Mouse (Mus musculus) hindbrain, embryonic 10.5 days (tissue): ENCODE results near the gene Snrnp25. TPM values are rescaled to one million over a fixed set of nuclear protein-coding genes. Genes with fewer than 3 reads are reported as not detected.

Experiments used
- DNase-seq: peaks from one replicate; pipeline ENCODE4 v3.0.0-alpha.2; 2017; ENCODE audit warnings: low spot score
- H3K27ac ChIP-seq: fragments of 300-500 bp; sonication (generic); 2 replicates; pipeline ENCODE4 v1.5.1; 2016; ENCODE audit warnings: mild to moderate bottlenecking, moderate library complexity
- H3K27me3 ChIP-seq: fragments of 300-500 bp; sonication (generic); 2 replicates; pipeline ENCODE4 v1.6.1; 2016; ENCODE audit warnings: mild to moderate bottlenecking; ENCODE audit not compliant: poor library complexity, insufficient read depth, severe bottlenecking
- H3K36me3 ChIP-seq: fragments of 300-500 bp; sonication (generic); 2 replicates; pipeline ENCODE4 v1.6.1; 2016; ENCODE audit warnings: mild to moderate bottlenecking, moderate library complexity
- H3K4me1 ChIP-seq: fragments of 300-500 bp; sonication (generic); replicated peaks from 2 replicates; pipeline ENCODE4 v1.6.1; 2016; ENCODE audit warnings: mild to moderate bottlenecking
- H3K4me3 ChIP-seq: fragments of 300-500 bp; sonication (generic); 2 replicates; pipeline ENCODE4 v1.5.1; 2016; ENCODE audit warnings: mild to moderate bottlenecking, moderate library complexity
- H3K9me3 ChIP-seq: fragments of 300-500 bp; sonication (generic); 2 replicates; pipeline ENCODE4 v1.6.1; 2016; ENCODE audit warnings: mild to moderate bottlenecking, moderate library complexity
- WGBS: fragments of 180-500 bp; shearing (Covaris S2); methylation state at CpG from one replicate; pipeline ENCODE4 v1.1.7; 2016; 5-methylcytosine and 5-hydroxymethylcytosine counted together
- polyA plus RNA-seq: library from polyadenylated mRNA; unstranded; fragments of >200 nt; fragmentation: Nextera tagmentation; extraction: Ambion mirVana; gene quantifications from 2 replicates; pipeline ENCODE4 v1.2.1, GENCODE M21; 2016

The Snrnp25 gene
- polyA plus RNA-seq, 1 experiment from 2014 or later: 97.6 TPM

- no peaks in the 10 kb centered on the region for H3K9me3 ChIP-seq
- H3K36me3 ChIP-seq: peaks cover 84% of the 10 kb centered on the region
- no peak overlapping the region for H3K4me3 ChIP-seq
- H3K27me3 ChIP-seq: no peaks in the 10 kb centered on the region
- no peak for DNase-seq
- H3K4me1 ChIP-seq: peaks cover 21% of the 10 kb centered on the region
- 98% methylated on average over 2 of the region's 2 CpGs for WGBS
- H3K27ac ChIP-seq: no peak overlapping the region
These were observed 25.9 kb downstream of the Snrnp25 start for GRCm38 (mm10) chr11:32231125-32231524.

DNA sequence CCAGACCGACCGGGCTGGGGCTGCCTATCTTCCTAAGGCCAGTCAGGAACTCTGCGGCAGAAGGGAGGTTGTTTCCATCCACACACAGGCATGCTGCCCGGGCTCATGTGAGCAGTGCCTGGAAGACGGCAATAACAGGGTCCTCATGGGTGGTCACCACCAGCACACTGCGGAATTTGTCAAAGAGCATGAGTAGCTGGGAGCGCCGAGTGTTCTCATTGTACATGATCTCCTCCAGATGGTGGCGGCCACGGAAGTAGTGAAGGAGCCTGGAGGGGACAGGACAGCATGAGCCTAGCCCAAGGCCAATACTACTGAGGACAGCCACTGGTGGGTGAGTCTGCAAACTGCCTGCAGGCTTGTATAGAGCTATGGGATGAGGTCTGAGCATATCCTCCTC, 27.6 kb downstream of the Snrnp25 start:
- 86% methylated on average over 10 of the region's 10 CpGs for WGBS
- no peaks in the 10 kb centered on the region for H3K27me3 ChIP-seq
- H3K4me1 ChIP-seq: 0 out of 2 replicates have a peak, but pooled peaks cover 4% of the 10 kb centered on the region
- peaks cover 100% of the 10 kb centered on the region for H3K36me3 ChIP-seq
- peak overlapping the region; percentile 35; the same call in 1 of the 2 replicates for H3K27ac ChIP-seq
- no peak overlapping the region for H3K4me3 ChIP-seq
- DNase-seq: no peak
- no peaks in the 10 kb centered on the region for H3K9me3 ChIP-seq

DNA sequence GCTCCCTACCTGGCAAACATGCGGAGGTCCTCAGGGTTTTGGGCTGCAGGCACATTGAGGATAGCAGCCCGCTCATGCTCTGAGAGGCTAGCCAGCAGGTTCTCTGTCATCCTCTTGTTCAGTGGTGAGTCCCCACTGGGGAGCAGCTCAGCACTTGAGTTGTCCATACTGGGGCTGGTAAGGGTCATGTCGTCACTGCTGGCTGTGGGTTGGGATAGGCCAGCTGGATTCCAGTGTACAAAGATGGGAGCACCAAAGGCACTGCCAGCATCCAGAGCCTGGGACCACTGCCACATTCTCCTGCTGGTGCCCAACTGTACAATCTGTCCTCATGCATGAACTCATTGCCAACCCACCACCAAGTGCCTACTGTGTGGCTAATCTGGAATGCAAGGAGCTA, 28.7 kb downstream of the Snrnp25 start:
- Histone ChIP-seq H3K27ac (no peak overlapping the region), H3K36me3 (peaks cover 100% of the 10 kb centered on the region), H3K4me1 (0 out of 2 replicates have a peak, but pooled peaks cover 4% of the 10 kb centered on the region), H3K27me3 (no peaks in the 10 kb centered on the region), H3K9me3 (no peaks in the 10 kb centered on the region), H3K4me3 (no peak overlapping the region)
- no peak for DNase-seq
- WGBS: 91% methylated on average over 3 of the region's 3 CpGs

- Histone ChIP-seq H3K27me3 (no peaks in the 10 kb centered on the region), H3K4me3 (no peak overlapping the region), H3K9me3 (no peaks in the 10 kb centered on the region), H3K27ac (no peak overlapping the region), H3K4me1 (0 out of 2 replicates have a peak, but pooled peaks cover 4% of the 10 kb centered on the region), H3K36me3 (peaks cover 98% of the 10 kb centered on the region)
- WGBS: 90% methylated on average over 6 of the region's 6 CpGs
- no peak for DNase-seq
These were observed 29.7 kb downstream of the Snrnp25 start for GRCm38 (mm10) chr11:32234816-32235485.

- no peak overlapping the region for H3K27ac ChIP-seq
- H3K36me3 ChIP-seq: peaks cover 98% of the 10 kb centered on the region
- no peaks in the 10 kb centered on the region for H3K27me3 ChIP-seq
- H3K4me1 ChIP-seq: 0 out of 2 replicates have a peak, but pooled peaks cover 4% of the 10 kb centered on the region
- WGBS: 86% methylated on average over 3 of the region's 3 CpGs
- DNase-seq: no peak
- no peaks in the 10 kb centered on the region for H3K9me3 ChIP-seq
- H3K4me3 ChIP-seq: no peak overlapping the region
These were observed 30.4 kb downstream of the Snrnp25 start for GRCm38 (mm10) chr11:32235646-32236045.

GRCm38 (mm10) chr11:32236132-32236531, 30.9 kb downstream of the Snrnp25 start:
- H3K4me3 ChIP-seq: no peak overlapping the region
- no peak overlapping the region for H3K27ac ChIP-seq
- H3K36me3 ChIP-seq: peaks cover 98% of the 10 kb centered on the region
- no peaks in the 10 kb centered on the region for H3K27me3 ChIP-seq
- DNase-seq: no peak
- no peaks in the 10 kb centered on the region for H3K9me3 ChIP-seq
- 0 out of 2 replicates have a peak, but pooled peaks cover 4% of the 10 kb centered on the region for H3K4me1 ChIP-seq
- WGBS: 91% methylated on average over 2 of the region's 2 CpGs

DNA sequence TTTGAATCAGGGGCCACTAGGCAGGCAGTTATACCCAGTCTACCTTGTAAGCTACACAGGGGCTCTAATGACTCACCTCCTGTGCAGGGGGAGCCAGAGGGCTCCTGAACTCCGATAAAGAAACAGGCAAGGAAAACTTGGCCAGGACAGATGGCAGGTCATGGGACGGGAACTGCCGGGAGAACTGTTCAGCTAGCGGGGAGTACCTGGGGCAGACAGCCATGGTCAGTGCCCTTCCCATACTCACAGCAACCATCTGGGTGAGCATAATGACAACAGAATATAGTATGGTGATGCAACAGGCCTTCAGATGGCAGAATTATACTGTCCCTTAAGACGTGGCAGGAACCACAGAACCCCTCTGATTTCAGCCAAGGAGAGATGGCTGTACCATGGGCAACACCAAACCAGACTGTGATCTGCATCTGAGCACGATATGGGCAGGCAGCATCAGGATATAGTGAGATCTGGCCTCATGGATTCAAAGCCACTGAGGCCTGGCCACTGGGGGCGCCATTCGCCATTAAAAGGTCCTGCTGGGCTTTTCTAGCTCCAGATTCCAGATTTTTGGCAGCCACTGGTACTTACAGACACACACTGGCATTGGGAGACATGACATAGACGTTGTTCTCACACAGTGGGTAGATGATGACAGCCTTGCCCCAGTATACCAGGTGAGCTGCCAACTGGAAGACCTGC, 31.6 kb downstream of the Snrnp25 start:
- Histone ChIP-seq H3K36me3 (peaks cover 98% of the 10 kb centered on the region), H3K4me1 (0 out of 2 replicates have a peak, but pooled peaks cover 4% of the 10 kb centered on the region), H3K4me3 (no peak overlapping the region), H3K27ac (no peak overlapping the region), H3K9me3 (no peaks in the 10 kb centered on the region), H3K27me3 (no peaks in the 10 kb centered on the region)
- peak; percentile 63 for DNase-seq
- WGBS: 57% methylated on average over 9 of the region's 9 CpGs

DNA sequence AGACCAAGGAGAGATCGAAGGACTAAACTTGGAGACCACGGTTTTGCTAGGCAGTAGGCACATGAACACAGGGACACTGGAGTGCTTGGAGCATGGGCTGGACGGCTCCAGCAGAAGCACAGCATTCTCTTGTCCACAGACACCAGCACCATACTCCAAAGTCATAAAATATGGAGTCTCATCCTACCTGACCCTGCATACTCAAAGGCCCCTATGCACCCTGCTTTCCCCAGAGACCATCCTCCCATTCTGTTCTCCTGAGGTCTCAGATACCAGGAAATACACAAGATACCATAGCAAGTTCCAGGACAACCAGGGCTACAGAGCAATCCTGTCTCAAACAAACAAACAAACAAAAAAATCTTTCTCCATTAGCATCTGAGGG, 32.2 kb downstream of the Snrnp25 start:
- Histone ChIP-seq H3K36me3 (peaks cover 98% of the 10 kb centered on the region), H3K4me3 (no peak overlapping the region), H3K4me1 (0 out of 2 replicates have a peak, but pooled peaks cover 4% of the 10 kb centered on the region), H3K27me3 (no peaks in the 10 kb centered on the region), H3K27ac (no peak overlapping the region), H3K9me3 (no peaks in the 10 kb centered on the region)
- no peak for DNase-seq
- 92% methylated on average over 3 of the region's 3 CpGs for WGBS

DNA sequence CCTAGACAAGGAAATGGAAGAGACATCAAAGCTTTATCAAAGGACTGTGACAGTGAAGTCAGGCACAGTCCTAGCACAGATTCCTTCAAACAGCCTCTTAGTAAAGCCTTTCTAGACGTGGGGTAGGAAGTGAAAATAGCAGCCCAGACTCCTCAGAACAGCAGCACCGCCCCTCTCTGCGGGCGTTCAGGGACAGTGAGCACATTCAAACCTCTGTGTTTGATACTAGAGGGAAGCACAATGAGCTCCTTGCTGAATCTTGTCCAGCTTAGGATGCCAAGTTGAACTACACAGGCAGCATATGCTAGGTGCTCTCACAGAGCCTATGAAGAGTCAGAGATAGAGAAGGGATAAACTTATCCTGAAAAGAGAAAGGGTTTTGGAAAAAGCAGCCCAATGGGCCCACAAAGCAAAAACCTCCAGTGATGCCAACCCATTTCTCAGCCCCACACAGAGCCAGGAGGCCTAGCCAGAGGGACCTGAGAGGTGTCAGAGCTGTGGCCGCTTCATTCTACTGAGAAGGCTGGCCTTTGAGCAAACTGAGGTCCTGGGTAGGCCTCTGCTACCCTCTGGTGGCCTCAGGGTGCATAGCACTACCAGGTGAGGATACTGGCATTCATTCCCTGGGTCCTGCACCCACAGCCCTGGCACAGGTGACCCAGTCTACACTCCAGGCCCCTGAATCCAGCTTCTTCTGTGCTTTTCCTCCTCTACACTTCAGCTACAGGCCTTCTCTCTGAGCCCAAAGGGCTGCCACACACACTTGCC, 33.1 kb downstream of the Snrnp25 start:
- peaks cover 98% of the 10 kb centered on the region for H3K36me3 ChIP-seq

DNA sequence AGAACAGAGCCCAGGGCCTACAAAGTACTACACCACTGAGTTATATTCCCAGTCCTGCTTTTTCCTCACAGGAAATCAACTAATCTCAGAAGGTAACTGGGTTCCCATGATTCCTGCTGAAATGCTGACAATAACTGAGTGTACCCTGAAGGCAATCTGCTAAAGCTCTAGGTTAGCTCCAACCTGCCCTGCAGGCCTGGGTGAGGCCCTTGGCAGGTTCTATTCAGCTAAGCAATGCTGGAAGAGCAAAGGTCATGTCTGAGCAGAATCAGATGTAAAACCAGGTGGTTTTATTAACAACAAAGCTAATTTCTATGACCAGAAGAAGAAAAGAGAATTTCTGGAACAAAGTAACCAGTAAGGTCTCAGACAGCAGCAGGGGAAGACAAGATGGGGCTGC, 36.2 kb downstream of the Snrnp25 start:
- Histone ChIP-seq H3K9me3 (no peaks in the 10 kb centered on the region), H3K27me3 (no peaks in the 10 kb centered on the region), H3K27ac (no peak overlapping the region), H3K4me3 (no peak overlapping the region), H3K4me1 (peaks cover 17% of the 10 kb centered on the region; the same call in 1 of the 2 replicates), H3K36me3 (peaks cover 97% of the 10 kb centered on the region)
- no peak for DNase-seq

More for the DNA sequence above, 33.1 kb downstream of the Snrnp25 start:
- no peaks in the 10 kb centered on the region for H3K27me3 ChIP-seq
- no peak overlapping the region for H3K4me3 ChIP-seq
- 0 out of 2 replicates have a peak, but pooled peaks cover 6% of the 10 kb centered on the region for H3K4me1 ChIP-seq
- DNase-seq: peak; percentile 72
- 67% methylated on average over 5 of the region's 5 CpGs for WGBS
- no peak overlapping the region for H3K27ac ChIP-seq
- no peaks in the 10 kb centered on the region for H3K9me3 ChIP-seq

- Histone ChIP-seq H3K9me3 (no peaks in the 10 kb centered on the region), H3K27ac (no peak overlapping the region), H3K4me3 (no peak overlapping the region), H3K36me3 (peaks cover 97% of the 10 kb centered on the region), H3K4me1 (peaks cover 17% of the 10 kb centered on the region; the same call in 1 of the 2 replicates), H3K27me3 (no peaks in the 10 kb centered on the region)
- no peak for DNase-seq
- WGBS: 84% methylated on average over 3 of the region's 3 CpGs
These were observed 37.0 kb downstream of the Snrnp25 start for GRCm38 (mm10) chr11:32242209-32242608.

- H3K36me3 ChIP-seq: peaks cover 97% of the 10 kb centered on the region
- no peak overlapping the region for H3K4me3 ChIP-seq
- no peaks in the 10 kb centered on the region for H3K9me3 ChIP-seq
- H3K27me3 ChIP-seq: no peaks in the 10 kb centered on the region
- H3K4me1 ChIP-seq: peaks cover 17% of the 10 kb centered on the region; the same call in 1 of the 2 replicates
- WGBS: 66% methylated on average over 7 of the region's 7 CpGs
- no peak for DNase-seq
- H3K27ac ChIP-seq: peak overlapping the region; percentile 67; the same call in 1 of the 2 replicates
These were observed 38.2 kb downstream of the Snrnp25 start for GRCm38 (mm10) chr11:32243205-32243955.
